Mouse (Mus musculus) frontal cortex, adult (tissue): ENCODE measurements at regions not wholly inside any gene's neighbourhood (a gene's known extent, or its start where the extent isn't known, plus 50 kb on each side); places are given as distances from the start of the nearest gene placed in this dataset.

Experiments used
- ATAC-seq: cut with Nextera tagmentation; 2 replicates; pipeline ENCODE4 v1.9.2; 2017; ENCODE audit warnings: mild to moderate bottlenecking, moderate library complexity, mixed read lengths; ENCODE audit not compliant: low TSS enrichment

DNA sequence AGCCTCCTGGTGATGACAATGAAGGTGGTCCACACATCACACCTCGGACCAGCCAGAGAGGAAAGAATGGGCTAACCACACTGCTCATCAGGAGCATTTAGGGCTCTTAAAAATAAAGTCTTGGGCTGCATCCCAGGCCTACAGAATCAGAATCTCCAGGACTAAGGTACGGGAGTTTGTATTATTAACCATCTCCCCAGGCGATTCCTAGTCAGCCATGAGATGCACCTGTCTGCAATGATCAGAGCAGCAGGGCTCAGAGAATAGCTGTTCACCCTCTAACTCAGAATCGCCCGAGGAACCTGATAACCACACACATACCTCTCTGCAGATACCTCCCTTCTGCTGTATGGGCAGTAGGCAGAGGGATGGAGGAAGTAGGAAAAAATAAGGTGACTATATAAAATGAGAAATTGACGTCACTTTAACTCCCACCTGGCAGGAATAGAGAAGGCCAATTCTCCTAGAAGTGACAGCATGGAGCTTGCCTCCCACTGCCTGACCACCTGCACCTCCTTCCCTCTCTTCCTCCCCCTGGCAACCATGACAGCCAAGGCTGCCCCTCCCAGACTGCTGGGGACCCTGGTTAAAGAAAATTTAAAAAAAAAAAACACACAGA, 401.5 kb upstream of the Rps6ka3 start:
- ATAC-seq = no peak

DNA sequence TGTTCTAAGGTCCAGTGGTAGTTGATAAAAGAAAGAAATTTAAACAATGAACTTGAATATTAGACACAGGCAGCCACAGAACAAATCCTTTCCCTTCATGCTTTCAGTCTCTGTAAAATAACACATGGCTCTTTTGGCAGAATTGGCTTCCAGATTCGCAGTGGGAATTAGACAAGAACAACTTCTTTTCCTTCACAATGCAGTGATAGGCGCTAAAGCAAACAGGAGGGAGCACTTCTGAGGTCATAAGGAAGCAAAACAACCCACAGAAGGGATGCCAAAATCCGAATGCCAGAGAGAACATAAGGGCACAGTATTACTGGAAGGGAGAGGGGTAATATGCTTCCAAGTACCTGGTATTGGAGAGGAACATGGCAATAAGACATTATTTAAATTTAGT, 396.3 kb upstream of the Rps6ka3 start:
- ATAC-seq = no peak

- peak; percentile 77; the same call in 1 of the 2 replicates for ATAC-seq
Observed at GRCm38 (mm10) chrX:158837546-158837945, 372.6 kb upstream of the Rps6ka3 start.

- ATAC-seq = peak; percentile 98
Observed at GRCm38 (mm10) chrX:158852308-158852707, 357.8 kb upstream of the Rps6ka3 start.
